Mouse (Mus musculus): ENCODE measurements at regions not wholly inside any gene's neighbourhood (a gene's known extent, or its start where the extent isn't known, plus 50 kb on each side); places are given as distances from the start of the nearest gene placed in this dataset.

DNA sequence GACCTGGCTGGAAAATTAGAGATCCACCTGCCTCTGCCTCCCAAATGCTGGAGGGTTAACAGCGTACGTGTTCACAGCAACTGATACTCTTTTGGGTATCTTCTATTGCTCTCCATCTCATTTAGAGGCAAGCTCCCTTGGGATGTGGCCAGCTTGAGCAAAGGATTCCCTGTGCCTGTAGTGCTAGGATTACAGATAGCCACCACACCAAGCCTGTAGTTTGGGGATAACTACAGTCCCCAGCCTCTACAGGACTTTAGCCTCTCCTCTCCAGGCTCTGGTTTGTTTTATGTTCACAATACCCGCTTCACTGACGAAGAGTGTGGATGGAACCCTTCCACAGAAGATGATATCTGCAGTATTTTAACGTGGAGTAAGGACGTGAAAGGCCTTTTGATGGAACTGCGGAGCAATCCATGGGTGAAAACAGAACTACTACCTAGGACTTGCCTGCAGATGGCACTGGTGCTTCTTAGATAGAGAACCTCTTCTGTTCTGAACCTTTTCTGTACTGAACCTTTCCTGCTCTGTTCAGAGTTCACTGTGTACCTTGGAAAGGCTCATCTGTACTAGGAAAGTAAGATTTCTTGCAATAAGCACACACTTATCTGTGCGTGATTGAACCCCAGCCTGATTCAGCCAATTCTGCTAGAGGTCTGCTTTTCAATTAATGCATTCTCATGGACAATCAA, 176.6 kb downstream of the Wdr20rt start:
- DNase-seq (ENCODE audit: extremely low read depth), result peak; percentile 37
- Histone ChIP-seq H3K27me3 (replicated peaks) (no peaks in the 10 kb centered on the region), H3K79me2 (replicated peaks; ENCODE audit: control insufficient read depth, extremely low read depth, insufficient read depth, poor library complexity, severe bottlenecking) (no peaks in the 10 kb centered on the region), H3K36me3 (replicated peaks in 1 of 2; ENCODE audit: control insufficient read depth in 1 of 2, insufficient read depth in 1 of 2, low read length in 1 of 2) (no peaks in the 10 kb centered on the region), H3K9me3 (replicated peaks; ENCODE audit: low read length) (no peaks in the 10 kb centered on the region), H3K4me1 (ENCODE audit: control insufficient read depth in 1 of 2, insufficient read depth in 2 of 2) (no peaks in the 10 kb centered on the region), H3K9ac (ENCODE audit: insufficient read depth, low read depth) (no peak overlapping the region), H3K4me2 (ENCODE audit: insufficient read depth, low read depth, poor library complexity, severe bottlenecking) (no peak overlapping the region), H3K27ac (ENCODE audit: insufficient read depth, low read depth) (no peak overlapping the region), H3K4me3 (replicated peaks in 1 of 3; ENCODE audit: low read depth in 2 of 3, low read length in 2 of 3, poor library complexity in 1 of 3) (no peak overlapping the region)
- in situ Hi-C loops (cut with MboI; ENCODE audit: low pct_ligation_motif_present, low pct_unique_long_range_greater_than_20kb, low sequenced_read_pairs), result no loop called here
- no peak for TF ChIP-seq MEF2A (IDR thresholded peaks at IDR 0.05; ENCODE audit: borderline replicate concordance, low read depth, low read length)
- TF ChIP-seq RCOR1 (conservative IDR thresholded peaks at IDR 0.05; ENCODE audit: low read depth, low read length), result no peak
- TF ChIP-seq RAD21 (IDR thresholded peaks at IDR 0.05; ENCODE audit: low read depth, low read length), result peak; percentile 67
- TF ChIP-seq NRF1 (IDR thresholded peaks at IDR 0.05; ENCODE audit: low read depth, low read length), result no peak
- no peak for TF ChIP-seq CHD2 (IDR thresholded peaks at IDR 0.05; ENCODE audit: low read length)
- no peak for TF ChIP-seq ETS1 (conservative IDR thresholded peaks at IDR 0.05; ENCODE audit: low read depth, low read length)
- no peak for TF ChIP-seq EP300 (IDR thresholded peaks at IDR 0.05; ENCODE audit: low read length)
- no peak for TF ChIP-seq TBP (conservative IDR thresholded peaks at IDR 0.05; ENCODE audit: low read depth, low read length)
- TF ChIP-seq PAX5 (IDR thresholded peaks at IDR 0.05; ENCODE audit: low read length), result no peak
- TF ChIP-seq JUND (conservative IDR thresholded peaks at IDR 0.05; ENCODE audit: low read depth, low read length), result no peak
- no peak for TF ChIP-seq MAX (IDR thresholded peaks at IDR 0.05; ENCODE audit: low read length)
- peak; percentile 6 to 53; a peak in 2 of 4 replicates for TF ChIP-seq CTCF (conservative IDR thresholded peaks at IDR 0.05 in 1 of 2, IDR thresholded peaks at IDR 0.05 in 1 of 2; ENCODE audit: low read depth in 2 of 2, low read length in 2 of 2)
- TF ChIP-seq CHD1 (IDR thresholded peaks at IDR 0.05; ENCODE audit: low read depth, low read length), result no peak
- TF ChIP-seq JUN (IDR thresholded peaks at IDR 0.05; ENCODE audit: insufficient read depth, low read depth, low read length), result no peak
- TF ChIP-seq TCF12 (IDR thresholded peaks at IDR 0.05; ENCODE audit: low read depth, low read length), result no peak
- no peak for TF ChIP-seq POLR2A (IDR thresholded peaks at IDR 0.05; ENCODE audit: low read depth, low read length)
- TF ChIP-seq SMC3 (IDR thresholded peaks at IDR 0.05; ENCODE audit: low read depth, low read length), result peak; percentile 30
- TF ChIP-seq USF2 (conservative IDR thresholded peaks at IDR 0.05; ENCODE audit: low read depth, low read length), result no peak
- dilution Hi-C loops (cut with MboI; ENCODE audit: extremely low pct_ligation_motif_present, extremely low pct_unique_long_range_greater_than_20kb, low sequenced_read_pairs), result no loop called here

DNA sequence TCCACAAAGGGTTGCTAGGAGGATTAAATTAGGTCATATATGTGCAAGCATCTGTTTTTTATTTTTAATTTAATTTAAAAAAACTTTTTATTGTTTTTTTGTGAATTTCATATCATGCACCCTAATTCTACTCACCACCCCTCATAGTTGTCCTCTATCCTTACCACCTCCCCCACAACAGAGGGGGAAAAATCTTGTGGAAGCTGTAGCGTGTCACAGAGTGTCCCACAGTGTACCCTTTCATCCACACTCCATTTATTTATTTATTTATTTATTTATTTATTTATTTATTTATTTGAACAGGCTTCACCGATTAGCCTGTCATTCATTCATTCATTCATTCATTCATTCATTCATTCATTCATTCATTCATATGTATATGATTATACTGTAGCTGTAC, 177.8 kb downstream of the Wdr20rt start:
- Histone ChIP-seq H3K27me3 (replicated peaks) (no peaks in the 10 kb centered on the region), H3K27ac (ENCODE audit: insufficient read depth, low read depth) (no peak overlapping the region), H3K9ac (ENCODE audit: insufficient read depth, low read depth) (no peak overlapping the region), H3K36me3 (replicated peaks in 1 of 2; ENCODE audit: control insufficient read depth in 1 of 2, insufficient read depth in 1 of 2, low read length in 1 of 2) (no peaks in the 10 kb centered on the region), H3K79me2 (replicated peaks; ENCODE audit: control insufficient read depth, extremely low read depth, insufficient read depth, poor library complexity, severe bottlenecking) (no peaks in the 10 kb centered on the region), H3K9me3 (replicated peaks; ENCODE audit: low read length) (no peaks in the 10 kb centered on the region), H3K4me2 (ENCODE audit: insufficient read depth, low read depth, poor library complexity, severe bottlenecking) (no peak overlapping the region), H3K4me1 (ENCODE audit: control insufficient read depth in 1 of 2, insufficient read depth in 2 of 2) (no peaks in the 10 kb centered on the region), H3K4me3 (replicated peaks in 1 of 3; ENCODE audit: low read depth in 2 of 3, low read length in 2 of 3, poor library complexity in 1 of 3) (no peak overlapping the region)
- DNase-seq (ENCODE audit: extremely low read depth), result no peak
- TF ChIP-seq HCFC1 (IDR thresholded peaks at IDR 0.05; ENCODE audit: low read depth, low read length), result no peak
- TF ChIP-seq NRF1 (IDR thresholded peaks at IDR 0.05; ENCODE audit: low read depth, low read length), result no peak
- TF ChIP-seq ZNF384 (IDR thresholded peaks at IDR 0.05; ENCODE audit: low read depth, low read length), result no peak
- no peak for TF ChIP-seq ZC3H11A (IDR thresholded peaks at IDR 0.05; ENCODE audit: low read depth, low read length)
- TF ChIP-seq MAFK (IDR thresholded peaks at IDR 0.05; ENCODE audit: insufficient replicate concordance, low read length), result no peak
- no peak for TF ChIP-seq USF1 (IDR thresholded peaks at IDR 0.05; ENCODE audit: low read depth, low read length)
- no peak for TF ChIP-seq POLR2A (IDR thresholded peaks at IDR 0.05; ENCODE audit: low read depth, low read length)
- TF ChIP-seq TCF12 (IDR thresholded peaks at IDR 0.05; ENCODE audit: low read depth, low read length), result no peak
- no peak for TF ChIP-seq E2F4 (IDR thresholded peaks at IDR 0.05; ENCODE audit: insufficient replicate concordance, low read depth, low read length)
- no peak for TF ChIP-seq MEF2A (IDR thresholded peaks at IDR 0.05; ENCODE audit: borderline replicate concordance, low read depth, low read length)
- dilution Hi-C loops (cut with MboI; ENCODE audit: extremely low pct_ligation_motif_present, extremely low pct_unique_long_range_greater_than_20kb, low sequenced_read_pairs), result no loop called here
- in situ Hi-C loops (cut with MboI; ENCODE audit: low pct_ligation_motif_present, low pct_unique_long_range_greater_than_20kb, low sequenced_read_pairs), result no loop called here

All from CH12.LX (cell line).